Mouse (Mus musculus) hindbrain, embryonic 10.5 days (tissue): ENCODE data around the gene Sorcs3. TPM values are rescaled to one million over a fixed set of nuclear protein-coding genes. Genes with fewer than 3 reads are reported as not detected.

Experiments used
- DNase-seq: peaks from one replicate; pipeline ENCODE4 v3.0.0-alpha.2; 2017; ENCODE audit warnings: low spot score
- H3K27ac ChIP-seq: fragments of 300-500 bp; sonication (generic); 2 replicates; pipeline ENCODE4 v1.5.1; 2016; ENCODE audit warnings: mild to moderate bottlenecking, moderate library complexity
- H3K27me3 ChIP-seq: fragments of 300-500 bp; sonication (generic); 2 replicates; pipeline ENCODE4 v1.6.1; 2016; ENCODE audit warnings: mild to moderate bottlenecking; ENCODE audit not compliant: poor library complexity, insufficient read depth, severe bottlenecking
- H3K36me3 ChIP-seq: fragments of 300-500 bp; sonication (generic); 2 replicates; pipeline ENCODE4 v1.6.1; 2016; ENCODE audit warnings: mild to moderate bottlenecking, moderate library complexity
- H3K4me1 ChIP-seq: fragments of 300-500 bp; sonication (generic); replicated peaks from 2 replicates; pipeline ENCODE4 v1.6.1; 2016; ENCODE audit warnings: mild to moderate bottlenecking
- H3K4me3 ChIP-seq: fragments of 300-500 bp; sonication (generic); 2 replicates; pipeline ENCODE4 v1.5.1; 2016; ENCODE audit warnings: mild to moderate bottlenecking, moderate library complexity
- H3K9me3 ChIP-seq: fragments of 300-500 bp; sonication (generic); 2 replicates; pipeline ENCODE4 v1.6.1; 2016; ENCODE audit warnings: mild to moderate bottlenecking, moderate library complexity
- WGBS: fragments of 180-500 bp; shearing (Covaris S2); methylation state at CpG from one replicate; pipeline ENCODE4 v1.1.7; 2016; 5-methylcytosine and 5-hydroxymethylcytosine counted together
- polyA plus RNA-seq: library from polyadenylated mRNA; unstranded; fragments of >200 nt; fragmentation: Nextera tagmentation; extraction: Ambion mirVana; gene quantifications from 2 replicates; pipeline ENCODE4 v1.2.1, GENCODE M21; 2016

The Sorcs3 gene
- polyA plus RNA-seq, 1 experiment from 2014 or later: 3.1 TPM

DNA sequence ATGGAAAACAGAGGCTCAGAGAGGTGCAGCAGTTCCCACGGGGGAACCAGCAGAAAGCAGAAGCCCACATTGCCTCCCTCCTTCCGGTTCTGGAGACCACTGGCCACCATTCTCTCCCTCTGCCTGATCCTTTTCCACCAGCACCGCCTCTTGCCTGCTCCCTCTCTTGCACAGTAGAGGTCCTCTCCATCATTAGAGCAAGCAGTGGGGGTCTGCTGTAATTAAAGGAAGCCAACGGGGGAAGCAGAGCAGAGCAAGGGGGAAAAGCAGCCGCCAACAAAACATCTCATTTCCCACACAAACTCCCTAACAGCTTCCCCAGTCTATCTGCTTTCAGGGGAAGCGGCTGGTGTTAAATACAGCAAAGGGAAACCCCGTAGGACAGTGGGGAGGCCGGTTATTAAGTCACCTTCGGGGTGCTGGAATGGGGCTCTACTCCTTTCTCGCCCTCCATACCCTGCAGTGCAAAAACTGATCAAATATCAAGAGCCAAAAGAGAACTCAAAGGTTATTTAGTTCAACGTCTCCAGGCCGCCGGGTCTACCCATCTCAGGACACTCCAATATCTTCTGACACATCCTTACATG is 32.1 kb downstream of the Sorcs3 start:
- no peak overlapping the region for H3K4me3 ChIP-seq
- H3K27me3 ChIP-seq: 0 out of 2 replicates have a peak, but pooled peaks cover 9% of the 10 kb centered on the region
- no peak overlapping the region for H3K27ac ChIP-seq
- DNase-seq: no peak
- peaks cover 38% of the 10 kb centered on the region for H3K4me1 ChIP-seq
- no peaks in the 10 kb centered on the region for H3K9me3 ChIP-seq
- no peaks in the 10 kb centered on the region for H3K36me3 ChIP-seq
- 35% methylated on average over 13 of the region's 13 CpGs for WGBS

DNA sequence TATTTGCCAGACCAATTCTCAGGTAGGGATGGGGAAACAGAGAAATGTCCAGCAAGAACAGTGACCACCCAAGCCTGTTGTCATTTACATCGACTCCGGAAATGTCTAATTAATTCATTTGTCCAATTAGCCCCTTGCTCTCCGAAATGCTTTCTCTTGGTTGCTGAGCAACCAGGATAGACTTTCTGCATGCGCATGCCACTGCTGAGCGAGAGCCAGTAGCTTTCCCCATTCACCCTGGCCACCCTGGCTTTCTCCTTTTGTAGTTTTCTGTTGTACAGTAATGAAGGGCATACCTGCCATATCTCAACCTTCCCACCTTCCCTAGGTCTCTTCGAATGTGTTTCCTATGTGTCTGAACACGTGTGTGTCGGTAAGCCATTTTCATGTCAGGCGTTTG is 32.6 kb downstream of the Sorcs3 start:
- Histone ChIP-seq H3K27ac (no peak overlapping the region), H3K4me3 (no peak overlapping the region), H3K4me1 (peaks cover 38% of the 10 kb centered on the region), H3K27me3 (0 out of 2 replicates have a peak, but pooled peaks cover 9% of the 10 kb centered on the region), H3K9me3 (no peaks in the 10 kb centered on the region), H3K36me3 (no peaks in the 10 kb centered on the region)
- WGBS: 51% methylated on average over 9 of the region's 9 CpGs
- DNase-seq: no peak

DNA sequence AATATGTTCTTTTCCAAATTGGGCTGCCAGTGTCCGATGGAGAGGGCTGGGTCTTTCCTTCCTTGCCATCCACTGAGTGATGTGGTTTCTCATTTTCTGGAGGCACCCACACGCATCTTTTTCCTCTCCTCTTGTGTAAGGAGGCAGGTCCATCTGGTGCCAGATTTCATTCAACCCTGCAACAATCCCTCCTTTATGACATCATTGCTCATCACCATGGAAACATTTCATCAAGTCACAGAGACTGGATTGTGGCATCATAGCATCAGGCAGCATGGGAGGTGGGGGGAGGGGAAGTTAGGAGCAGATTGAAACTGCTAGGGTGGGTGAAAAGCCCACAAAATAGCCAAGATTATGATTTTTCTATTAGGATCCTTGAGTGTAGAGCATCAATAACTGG is 35.1 kb downstream of the Sorcs3 start:
- Histone ChIP-seq H3K27me3 (0 out of 2 replicates have a peak, but pooled peaks cover 9% of the 10 kb centered on the region), H3K4me1 (peaks cover 38% of the 10 kb centered on the region), H3K36me3 (no peaks in the 10 kb centered on the region), H3K9me3 (no peaks in the 10 kb centered on the region), H3K27ac (peak overlapping the region; percentile 81), H3K4me3 (no peak overlapping the region)
- DNase-seq: peak; percentile 40
- 47% methylated on average over 2 of the region's 2 CpGs for WGBS

DNA sequence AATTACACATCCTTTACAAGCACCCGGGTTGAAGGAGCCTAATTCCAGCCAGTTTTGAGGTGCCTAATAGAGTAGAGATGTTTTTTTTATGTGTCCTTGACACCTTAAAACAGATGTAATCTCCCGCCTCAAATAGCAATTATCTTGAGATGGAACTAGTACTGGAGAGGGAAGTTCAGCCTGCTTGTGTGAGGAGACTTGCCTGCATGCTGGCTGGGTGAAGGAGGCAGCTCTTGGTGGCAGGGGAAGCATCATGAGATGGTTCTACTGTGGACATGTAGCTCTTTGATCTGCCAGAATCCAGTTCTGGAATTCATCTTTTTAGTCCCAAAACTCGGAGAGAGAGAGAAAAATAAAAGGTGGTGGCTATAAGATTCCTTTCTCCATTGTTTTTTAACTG is 38.2 kb downstream of the Sorcs3 start:
- H3K9me3 ChIP-seq: no peaks in the 10 kb centered on the region
- 85% methylated on average over 3 of the region's 3 CpGs for WGBS
- no peak for DNase-seq
- peaks cover 23% of the 10 kb centered on the region for H3K4me1 ChIP-seq
- no peak overlapping the region for H3K27ac ChIP-seq
- H3K27me3 ChIP-seq: 0 out of 2 replicates have a peak, but pooled peaks cover 6% of the 10 kb centered on the region
- no peak overlapping the region for H3K4me3 ChIP-seq
- no peaks in the 10 kb centered on the region for H3K36me3 ChIP-seq

DNA sequence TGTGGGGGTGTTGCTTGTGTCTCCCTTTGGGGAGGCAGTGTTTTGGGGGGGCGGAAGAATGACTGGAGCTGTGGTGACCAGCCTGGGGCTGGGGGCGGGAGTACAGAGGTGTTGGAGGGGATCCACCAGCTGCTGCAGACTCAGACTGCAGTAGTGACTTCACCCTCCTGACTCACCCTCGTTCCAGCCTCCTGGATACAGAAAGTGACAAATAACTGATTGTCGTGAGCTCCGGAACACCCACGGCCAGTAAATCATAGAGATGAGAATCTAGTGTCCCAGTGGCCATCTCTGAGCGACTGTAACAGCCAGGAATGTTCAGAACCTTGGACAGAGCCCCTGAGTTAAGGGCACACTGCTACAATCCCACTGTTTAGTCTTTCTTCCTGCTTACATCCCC is 53.4 kb downstream of the Sorcs3 start:
- H3K36me3 ChIP-seq: no peaks in the 10 kb centered on the region
- peaks cover 16% of the 10 kb centered on the region for H3K4me1 ChIP-seq
- 77% methylated on average over 7 of the region's 7 CpGs for WGBS
- H3K9me3 ChIP-seq: no peaks in the 10 kb centered on the region
- no peaks in the 10 kb centered on the region for H3K27me3 ChIP-seq
- peak; percentile 6 for DNase-seq
- no peak overlapping the region for H3K27ac ChIP-seq
- H3K4me3 ChIP-seq: no peak overlapping the region

DNA sequence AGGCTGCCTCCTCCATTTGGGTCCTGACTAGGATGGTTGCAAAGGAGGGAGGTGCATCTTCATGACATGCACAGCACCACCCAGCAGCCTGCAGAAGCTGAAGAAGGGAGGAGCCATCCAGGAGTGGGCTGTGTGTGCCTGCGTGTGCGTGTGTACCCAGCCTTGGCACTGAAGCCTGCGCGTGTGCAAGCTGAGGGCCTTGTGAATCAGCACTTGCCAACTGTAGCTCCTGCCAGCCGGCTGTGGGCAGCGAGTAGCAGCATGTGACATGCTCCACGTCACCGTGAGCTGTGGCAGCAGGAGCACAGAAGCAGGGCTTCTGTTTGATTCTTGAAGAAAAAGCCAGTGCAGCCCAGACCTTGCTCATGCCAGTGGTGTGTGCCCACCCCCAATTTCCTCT is 54.8 kb downstream of the Sorcs3 start:
- Histone ChIP-seq H3K4me1 (peaks cover 17% of the 10 kb centered on the region), H3K4me3 (no peak overlapping the region), H3K36me3 (no peaks in the 10 kb centered on the region), H3K27me3 (no peaks in the 10 kb centered on the region), H3K9me3 (no peaks in the 10 kb centered on the region), H3K27ac (no peak overlapping the region)
- WGBS: 89% methylated on average over 8 of the region's 8 CpGs
- no peak for DNase-seq

DNA sequence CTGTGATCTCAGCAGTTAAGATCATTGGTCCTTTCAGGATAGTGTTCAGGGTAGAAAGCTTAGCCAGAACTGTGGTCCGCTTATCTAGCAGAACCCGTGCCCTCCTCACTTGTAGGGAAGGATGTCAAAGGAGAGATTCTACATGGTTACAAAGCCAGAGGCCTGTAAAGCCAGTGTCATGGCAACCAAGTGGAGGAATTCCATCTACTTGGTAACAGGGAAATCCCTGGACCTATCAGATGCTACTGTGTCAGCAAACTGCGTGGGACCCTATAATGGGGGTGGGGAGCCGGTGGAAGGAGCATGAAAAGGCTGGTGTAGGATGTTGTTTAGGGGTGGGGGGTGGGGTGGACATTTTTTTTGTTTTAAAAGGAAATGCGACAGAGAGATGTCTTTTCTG is 57.9 kb downstream of the Sorcs3 start:
- Histone ChIP-seq H3K27ac (no peak overlapping the region), H3K36me3 (no peaks in the 10 kb centered on the region)
- WGBS: 40% methylated on average over 5 of the region's 5 CpGs

DNA sequence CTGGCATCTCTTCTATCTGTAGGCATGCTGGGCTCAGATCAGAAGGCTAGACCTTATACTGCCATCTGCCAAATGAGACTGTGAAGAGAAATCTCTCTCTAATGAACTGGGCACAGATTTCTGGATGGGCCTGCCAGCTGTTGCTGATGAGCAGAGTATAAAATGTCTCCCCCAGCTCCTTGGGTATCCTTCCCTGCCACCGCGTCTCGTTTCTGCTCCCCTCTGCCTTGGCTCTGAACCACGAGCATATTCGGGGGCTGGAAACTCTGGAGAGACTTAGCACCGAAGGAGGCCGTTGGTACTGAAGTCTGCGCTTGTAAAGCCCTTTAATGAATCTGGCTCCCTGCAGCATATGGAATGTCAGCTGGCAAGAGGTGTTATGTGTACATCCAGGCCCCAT is 74.4 kb downstream of the Sorcs3 start:
- H3K4me3 ChIP-seq: no peak overlapping the region
- 78% methylated on average over 8 of the region's 8 CpGs for whole genome bisulfite sequencing
- H3K4me1 ChIP-seq: peaks cover 16% of the 10 kb centered on the region
- H3K9me3 ChIP-seq: no peaks in the 10 kb centered on the region
- H3K27ac ChIP-seq: no peak overlapping the region
- no peaks in the 10 kb centered on the region for H3K36me3 ChIP-seq
- no peak for DNase-seq
- H3K27me3 ChIP-seq: no peaks in the 10 kb centered on the region

More for the DNA sequence above, 57.9 kb downstream of the Sorcs3 start:
- peaks cover 17% of the 10 kb centered on the region for H3K4me1 ChIP-seq
- H3K27me3 ChIP-seq: no peaks in the 10 kb centered on the region
- H3K9me3 ChIP-seq: no peaks in the 10 kb centered on the region
- DNase-seq: peak; percentile 35
- H3K4me3 ChIP-seq: no peak overlapping the region

DNA sequence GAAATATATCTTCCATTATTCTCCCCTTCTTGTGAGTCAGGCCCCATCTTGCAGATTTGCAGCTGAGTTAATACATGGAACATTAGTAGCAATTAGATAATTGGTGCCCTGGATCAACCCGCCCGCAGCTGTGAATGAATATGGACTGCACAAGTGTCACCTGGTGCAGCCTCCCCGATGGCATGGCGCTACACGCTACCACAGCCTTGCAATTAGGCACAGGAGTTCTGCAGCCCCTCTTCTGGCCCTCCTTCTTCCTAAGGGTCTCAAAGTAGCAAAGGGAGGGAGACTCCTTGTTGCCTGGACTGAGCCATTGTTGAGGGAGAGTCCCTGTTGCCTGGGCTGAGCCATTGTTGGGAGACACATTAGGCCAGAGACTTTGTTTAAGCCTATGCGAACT is 76.4 kb downstream of the Sorcs3 start:
- WGBS: 68% methylated on average over 6 of the region's 6 CpGs
- H3K27me3 ChIP-seq: no peaks in the 10 kb centered on the region
- no peak overlapping the region for H3K27ac ChIP-seq
- DNase-seq: no peak
- peaks cover 16% of the 10 kb centered on the region for H3K4me1 ChIP-seq
- H3K4me3 ChIP-seq: no peak overlapping the region
- H3K36me3 ChIP-seq: no peaks in the 10 kb centered on the region
- H3K9me3 ChIP-seq: no peaks in the 10 kb centered on the region

DNA sequence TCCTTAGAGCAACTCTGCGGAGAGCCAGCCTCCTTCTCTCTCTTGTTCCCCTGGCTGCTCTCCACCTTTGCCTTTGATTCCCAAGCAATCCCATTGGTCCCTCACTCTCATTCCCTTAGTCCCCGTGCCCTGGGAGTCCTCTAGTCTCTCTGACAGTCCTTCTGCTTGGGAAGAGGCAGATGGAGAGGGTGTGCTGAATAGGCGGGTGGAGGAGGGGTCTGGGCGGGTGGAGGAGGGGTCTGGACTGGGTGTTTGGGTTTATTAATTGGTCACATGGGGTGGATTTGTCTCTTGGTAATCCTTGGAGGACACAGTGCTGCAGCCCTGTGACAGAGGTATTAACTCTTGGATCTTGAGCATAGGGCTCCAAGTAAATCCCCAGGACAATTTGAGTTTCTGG is 77.4 kb downstream of the Sorcs3 start:
- Histone ChIP-seq H3K36me3 (no peaks in the 10 kb centered on the region), H3K4me1 (peaks cover 16% of the 10 kb centered on the region), H3K27ac (peak overlapping the region; percentile 62), H3K9me3 (no peaks in the 10 kb centered on the region), H3K4me3 (no peak overlapping the region), H3K27me3 (no peaks in the 10 kb centered on the region)
- no peak for DNase-seq
- WGBS: 38% methylated on average over 4 of the region's 4 CpGs

DNA sequence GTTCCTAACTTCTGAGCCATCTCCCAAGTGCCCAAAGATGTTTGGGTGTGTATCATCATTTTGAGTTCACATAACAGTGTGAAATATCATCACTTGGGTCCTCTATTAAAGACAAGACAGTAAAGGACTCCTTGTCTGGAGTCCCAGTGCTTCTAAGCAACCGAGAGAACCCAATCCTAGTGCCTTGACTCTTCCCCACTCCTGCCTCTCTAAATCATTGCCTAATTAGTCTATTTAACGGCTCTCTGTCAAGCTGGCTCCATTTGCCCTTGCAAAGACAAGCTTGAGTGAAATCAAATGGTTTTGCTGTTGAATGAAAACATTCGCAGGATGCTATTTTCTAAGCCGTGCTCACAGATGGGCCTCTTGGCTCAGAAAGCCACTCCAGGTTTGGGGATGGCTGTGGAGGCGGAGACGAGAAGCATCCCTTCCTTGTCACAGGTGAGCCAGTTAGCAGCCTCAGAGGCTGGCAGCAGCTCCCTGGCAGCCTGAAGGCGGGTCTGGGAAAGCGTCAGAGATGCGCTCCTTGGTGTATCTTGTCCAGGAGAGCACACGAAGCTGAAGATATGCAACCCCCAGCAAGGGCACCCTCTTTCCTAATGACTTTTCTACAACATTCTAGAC is 79.9 kb downstream of the Sorcs3 start:
- DNase-seq: no peak
- 81% methylated on average over 10 of the region's 10 CpGs for WGBS
- no peaks in the 10 kb centered on the region for H3K9me3 ChIP-seq
- no peaks in the 10 kb centered on the region for H3K36me3 ChIP-seq
- peaks cover 16% of the 10 kb centered on the region for H3K4me1 ChIP-seq
- no peak overlapping the region for H3K27ac ChIP-seq
- no peak overlapping the region for H3K4me3 ChIP-seq
- no peaks in the 10 kb centered on the region for H3K27me3 ChIP-seq

DNA sequence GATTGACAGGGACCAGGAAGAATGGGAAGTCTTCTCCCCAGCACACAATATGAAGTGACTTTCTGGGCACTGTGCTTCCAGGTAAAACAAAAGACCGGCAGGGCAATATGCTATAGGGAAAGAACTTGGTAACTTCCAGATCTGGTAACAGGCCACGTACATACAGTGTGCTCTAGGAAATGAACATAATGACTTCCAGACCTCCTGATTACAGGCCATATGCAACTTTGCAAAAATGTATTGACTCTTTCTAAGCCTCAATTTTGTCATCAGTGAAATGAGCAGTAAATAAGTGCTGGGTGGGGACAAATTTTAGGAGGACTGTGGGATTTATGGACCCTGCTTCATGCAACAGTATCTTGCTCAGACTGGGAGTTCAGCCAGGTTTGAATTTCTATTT is 88.4 kb downstream of the Sorcs3 start:
- DNase-seq: no peak
- H3K27me3 ChIP-seq: no peaks in the 10 kb centered on the region
- H3K27ac ChIP-seq: no peak overlapping the region
- 84% methylated on average over 2 of the region's 2 CpGs for WGBS
- H3K4me1 ChIP-seq: no peaks in the 10 kb centered on the region
- no peaks in the 10 kb centered on the region for H3K9me3 ChIP-seq
- H3K36me3 ChIP-seq: no peaks in the 10 kb centered on the region
- H3K4me3 ChIP-seq: no peak overlapping the region

DNA sequence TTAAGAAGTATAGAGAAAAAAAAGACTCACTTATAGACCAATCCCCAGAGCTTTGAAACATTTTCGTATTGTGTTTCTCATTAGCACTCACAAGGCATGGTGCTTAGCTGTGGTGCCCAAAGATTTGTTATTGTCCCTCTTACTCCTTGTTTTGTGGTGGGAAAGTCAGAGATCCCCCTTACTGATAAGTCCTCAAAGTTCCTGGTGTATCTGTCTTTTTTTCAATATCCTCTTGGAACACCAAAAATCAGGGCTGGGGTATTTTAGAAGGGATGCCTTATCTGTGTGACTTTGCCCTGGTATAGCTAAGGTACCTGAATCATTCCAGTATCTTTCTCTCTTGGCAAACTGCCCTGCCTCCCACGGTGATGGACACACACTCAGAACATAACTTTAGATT is 92.6 kb downstream of the Sorcs3 start:
- H3K4me3 ChIP-seq: no peak overlapping the region
- no peak overlapping the region for H3K27ac ChIP-seq
- no peaks in the 10 kb centered on the region for H3K27me3 ChIP-seq
- H3K4me1 ChIP-seq: peaks cover 15% of the 10 kb centered on the region
- no peaks in the 10 kb centered on the region for H3K36me3 ChIP-seq
- 82% methylated on average over 2 of the region's 2 CpGs for WGBS
- DNase-seq: no peak
- H3K9me3 ChIP-seq: no peaks in the 10 kb centered on the region
